Mouse (Mus musculus) embryonic fibroblast, embryonic 13.5 days (primary cell): ENCODE results near the gene Lypd9.

Experiments used
- CTCF ChIP-seq: IDR thresholded peaks from 2 replicates; pipeline ENCODE4 v1.5.1; 2011; ENCODE audit warnings: mild to moderate bottlenecking, control low read depth, low read length, moderate library complexity, borderline replicate concordance; ENCODE audit not compliant: insufficient read depth
- POLR2A ChIP-seq: IDR thresholded peaks from 2 replicates; pipeline ENCODE4 v1.6.1; 2011; ENCODE audit warnings: low read depth, mild to moderate bottlenecking, control low read depth, low read length, moderate library complexity

DNA sequence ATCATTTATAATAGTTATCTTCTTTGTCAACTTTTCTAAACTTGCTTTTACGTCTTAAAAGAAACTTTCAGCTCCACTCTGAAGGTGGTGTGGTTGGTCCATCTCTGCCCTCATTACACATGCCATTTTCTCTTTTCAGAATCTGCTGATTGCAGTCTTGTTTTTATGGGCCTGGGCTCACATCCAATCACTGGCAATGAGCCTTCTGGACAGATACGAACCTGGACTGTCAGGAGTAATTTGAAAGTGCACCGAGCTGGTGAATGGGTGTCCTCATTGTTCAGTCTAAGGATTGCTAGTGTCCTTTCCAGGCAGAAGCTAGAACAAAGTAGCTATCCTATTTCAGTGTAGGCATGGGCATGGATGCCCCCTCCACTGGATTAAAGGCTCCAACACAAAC lies 44.7 kb downstream of the Lypd9 start:
- TF ChIP-seq CTCF (no peak), POLR2A (no peak)
